Mouse (Mus musculus): Measurements from ENCODE around the gene F13a1.

DNA sequence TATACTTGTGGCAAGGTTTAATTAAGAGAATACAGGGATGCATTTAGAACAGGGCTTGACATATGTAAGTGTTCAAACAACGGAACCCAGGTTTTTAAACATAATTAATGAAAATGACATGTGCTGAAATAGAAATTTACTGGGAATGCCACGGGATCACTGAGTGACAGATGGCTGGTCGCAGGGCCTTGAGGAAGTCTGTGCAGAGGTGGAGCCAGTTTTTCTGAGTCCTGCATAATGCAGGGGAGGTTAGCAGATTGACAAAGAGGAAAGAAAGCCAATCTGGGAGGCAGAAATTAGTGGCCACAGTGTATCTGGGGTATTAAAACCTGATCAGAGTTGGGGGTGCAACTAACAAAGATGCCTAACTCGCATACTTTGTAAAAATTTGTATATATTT, 130.3 kb downstream of the F13a1 start:
- no peak for TF ChIP-seq CTCF (IDR thresholded peaks at IDR 0.05; ENCODE audit: low read depth, low read length)
- TF ChIP-seq GATA1 (IDR thresholded peaks at IDR 0.05; ENCODE audit: borderline replicate concordance, low read length): no peak
